Mouse (Mus musculus) heart, embryonic 15.5 days (tissue): ENCODE measurements at regions not wholly inside any gene's neighbourhood (a gene's known extent, or its start where the extent isn't known, plus 50 kb on each side); places are given as distances from the start of the nearest gene placed in this dataset.
A peak's percentile ranks its signal among the peaks of the same experiment; 100 is the strongest.

ENCODE experiments used
- ATAC-seq: fragments of 200-750 bp; cut with Nextera tagmentation; replicated peaks from 2 replicates; pipeline ENCODE4 v1.8.0; 2017; ENCODE audit warnings: low read depth, moderate TSS enrichment; ENCODE audit not compliant: insufficient number of reproducible peaks, insufficient read depth, low FRiP score
- H3K27ac ChIP-seq: fragments of 300-500 bp; sonication (generic); 2 replicates; pipeline ENCODE4 v1.5.1; 2015; ENCODE audit warnings: mild to moderate bottlenecking, inconsistent platforms
- H3K27me3 ChIP-seq: fragments of 300-500 bp; sonication (generic); 2 replicates; pipeline ENCODE4 v1.6.1; 2015; ENCODE audit warnings: inconsistent platforms
- H3K36me3 ChIP-seq: fragments of 300-500 bp; sonication (generic); 2 replicates; pipeline ENCODE4 v1.6.1; 2015; ENCODE audit warnings: mild to moderate bottlenecking, inconsistent platforms
- H3K4me1 ChIP-seq: fragments of 300-500 bp; sonication (generic); replicated peaks from 2 replicates; pipeline ENCODE4 v1.6.1; 2015; ENCODE audit warnings: inconsistent platforms
- H3K4me2 ChIP-seq: fragments of 300-500 bp; sonication (generic); 2 replicates; pipeline ENCODE4 v1.6.1; 2015; ENCODE audit warnings: inconsistent platforms, mild to moderate bottlenecking, moderate library complexity
- H3K4me3 ChIP-seq: fragments of 300-500 bp; sonication (generic); 2 replicates; pipeline ENCODE4 v1.5.1; 2015; ENCODE audit warnings: mild to moderate bottlenecking, inconsistent platforms
- H3K9ac ChIP-seq: fragments of 300-500 bp; sonication (generic); 2 replicates; pipeline ENCODE4 v1.6.1; 2015; ENCODE audit warnings: mild to moderate bottlenecking, inconsistent platforms
- H3K9me3 ChIP-seq: fragments of 300-500 bp; sonication (generic); replicated peaks from 2 replicates; pipeline ENCODE4 v1.6.1; 2016; ENCODE audit warnings: inconsistent platforms
- WGBS: fragments of 180-500 bp; shearing (Covaris S2); methylation state at CpG from one replicate; pipeline ENCODE4 v1.1.7; 2015; ENCODE audit warnings: mixed read lengths; 5-methylcytosine and 5-hydroxymethylcytosine counted together

GRCm38 (mm10) chr1:89207306-89207705, 137.1 kb downstream of the Sh3bp4 start:
- H3K9ac ChIP-seq, result no peak overlapping the region
- no peak overlapping the region for H3K27ac ChIP-seq
- no peaks in the 10 kb centered on the region for H3K27me3 ChIP-seq
- no peaks in the 10 kb centered on the region for H3K4me1 ChIP-seq
- 0% methylated on average over 1 of the region's 1 CpGs for WGBS
- H3K4me3 ChIP-seq, result no peak overlapping the region
- no peak overlapping the region for H3K4me2 ChIP-seq
- no peaks in the 10 kb centered on the region for H3K36me3 ChIP-seq
- H3K9me3 ChIP-seq, result no peaks in the 10 kb centered on the region
- no peak for ATAC-seq

GRCm38 (mm10) chr1:89211116-89211515, 140.9 kb downstream of the Sh3bp4 start:
- Histone ChIP-seq H3K4me1 (no peaks in the 10 kb centered on the region), H3K9ac (no peak overlapping the region), H3K27ac (no peak overlapping the region), H3K36me3 (no peaks in the 10 kb centered on the region), H3K9me3 (no peaks in the 10 kb centered on the region), H3K4me2 (no peak overlapping the region), H3K4me3 (no peak overlapping the region), H3K27me3 (no peaks in the 10 kb centered on the region)
- ATAC-seq, result no peak
- WGBS, result 80% methylated on average over 6 of the region's 6 CpGs

- H3K4me3 ChIP-seq, result no peak overlapping the region
- no peak overlapping the region for H3K27ac ChIP-seq
- no peaks in the 10 kb centered on the region for H3K9me3 ChIP-seq
- no peak for ATAC-seq
- WGBS, result 66% methylated on average over 5 of the region's 5 CpGs
- no peaks in the 10 kb centered on the region for H3K36me3 ChIP-seq
- no peak overlapping the region for H3K4me2 ChIP-seq
- no peaks in the 10 kb centered on the region for H3K27me3 ChIP-seq
- H3K4me1 ChIP-seq, result no peaks in the 10 kb centered on the region; the same call in 1 of the 2 replicates
- H3K9ac ChIP-seq, result no peak overlapping the region
Measured at GRCm38 (mm10) chr1:89228426-89228825, 158.2 kb downstream of the Sh3bp4 start.

- 73% methylated on average over 6 of the region's 6 CpGs for WGBS
- ATAC-seq, result no peak
- H3K4me1 ChIP-seq, result no peaks in the 10 kb centered on the region; the same call in 1 of the 2 replicates
Measured at GRCm38 (mm10) chr1:89231756-89232155, 161.5 kb downstream of the Sh3bp4 start.

GRCm38 (mm10) chr1:89232391-89232790, 162.2 kb downstream of the Sh3bp4 start:
- ATAC-seq, result no peak
- no peaks in the 10 kb centered on the region for H3K36me3 ChIP-seq
- 60% methylated on average over 5 of the region's 5 CpGs for WGBS

More at GRCm38 (mm10) chr1:89231756-89232155, 161.5 kb downstream of the Sh3bp4 start:
- Histone ChIP-seq H3K4me3 (no peak overlapping the region), H3K36me3 (no peaks in the 10 kb centered on the region), H3K27ac (no peak overlapping the region), H3K9me3 (no peaks in the 10 kb centered on the region), H3K4me2 (no peak overlapping the region), H3K9ac (no peak overlapping the region), H3K27me3 (no peaks in the 10 kb centered on the region)

GRCm38 (mm10) chr1:89234895-89235294, 164.7 kb downstream of the Sh3bp4 start:
- Histone ChIP-seq H3K9me3 (no peaks in the 10 kb centered on the region), H3K4me3 (no peak overlapping the region), H3K27ac (no peak overlapping the region), H3K4me2 (no peak overlapping the region), H3K27me3 (peaks cover 3% of the 10 kb centered on the region; the same call in 1 of the 2 replicates), H3K9ac (no peak overlapping the region), H3K36me3 (no peaks in the 10 kb centered on the region), H3K4me1 (no peaks in the 10 kb centered on the region; the same call in 1 of the 2 replicates)
- WGBS, result 39% methylated on average over 8 of the region's 8 CpGs
- no peak for ATAC-seq

More at GRCm38 (mm10) chr1:89232391-89232790, 162.2 kb downstream of the Sh3bp4 start:
- Histone ChIP-seq H3K27me3 (no peaks in the 10 kb centered on the region), H3K4me1 (no peaks in the 10 kb centered on the region; the same call in 1 of the 2 replicates), H3K4me3 (no peak overlapping the region), H3K9ac (no peak overlapping the region), H3K4me2 (no peak overlapping the region), H3K9me3 (no peaks in the 10 kb centered on the region), H3K27ac (no peak overlapping the region)

- 24% methylated on average over 3 of the region's 3 CpGs for whole genome bisulfite sequencing
- H3K4me2 ChIP-seq, result no peak overlapping the region
- H3K36me3 ChIP-seq, result no peaks in the 10 kb centered on the region
- peak; percentile 55; the same call in 1 of the 2 replicates for ATAC-seq
- H3K9me3 ChIP-seq, result no peaks in the 10 kb centered on the region
- H3K27ac ChIP-seq, result no peak overlapping the region
- no peak overlapping the region for H3K9ac ChIP-seq
- H3K27me3 ChIP-seq, result peaks cover 3% of the 10 kb centered on the region; the same call in 1 of the 2 replicates
- H3K4me3 ChIP-seq, result no peak overlapping the region
- H3K4me1 ChIP-seq, result no peaks in the 10 kb centered on the region; the same call in 1 of the 2 replicates
Measured at GRCm38 (mm10) chr1:89235296-89235695, 165.1 kb downstream of the Sh3bp4 start.

- Histone ChIP-seq H3K36me3 (no peaks in the 10 kb centered on the region), H3K27me3 (peaks cover 4% of the 10 kb centered on the region; the same call in 1 of the 2 replicates), H3K4me1 (no peaks in the 10 kb centered on the region), H3K9ac (no peak overlapping the region), H3K27ac (no peak overlapping the region), H3K4me2 (no peak overlapping the region), H3K9me3 (no peaks in the 10 kb centered on the region), H3K4me3 (no peak overlapping the region)
- no peak for ATAC-seq
- 73% methylated on average over 5 of the region's 5 CpGs for WGBS
Measured at GRCm38 (mm10) chr1:89237696-89238095, 167.5 kb downstream of the Sh3bp4 start.

GRCm38 (mm10) chr1:89244598-89244997, 174.4 kb downstream of the Sh3bp4 start:
- H3K9me3 ChIP-seq, result no peaks in the 10 kb centered on the region; the same call in 1 of the 2 replicates
- H3K4me2 ChIP-seq, result no peak overlapping the region
- no peak for ATAC-seq
- H3K36me3 ChIP-seq, result no peaks in the 10 kb centered on the region
- WGBS, result 80% methylated on average over 8 of the region's 8 CpGs
- H3K27me3 ChIP-seq, result 0 out of 2 replicates have a peak, but pooled peaks cover 3% of the 10 kb centered on the region
- no peak overlapping the region for H3K27ac ChIP-seq
- no peak overlapping the region for H3K9ac ChIP-seq
- no peak overlapping the region for H3K4me3 ChIP-seq
- no peaks in the 10 kb centered on the region for H3K4me1 ChIP-seq

- H3K36me3 ChIP-seq, result no peaks in the 10 kb centered on the region
- H3K27me3 ChIP-seq, result 0 out of 2 replicates have a peak, but pooled peaks cover 3% of the 10 kb centered on the region
- H3K4me3 ChIP-seq, result no peak overlapping the region
- no peaks in the 10 kb centered on the region for H3K4me1 ChIP-seq
- ATAC-seq, result no peak
- WGBS, result 56% methylated on average over 11 of the region's 11 CpGs
- no peak overlapping the region for H3K4me2 ChIP-seq
- no peak overlapping the region for H3K27ac ChIP-seq
- H3K9me3 ChIP-seq, result no peaks in the 10 kb centered on the region; the same call in 1 of the 2 replicates
- no peak overlapping the region for H3K9ac ChIP-seq
Measured at GRCm38 (mm10) chr1:89245202-89246003, 175.2 kb downstream of the Sh3bp4 start.

- Histone ChIP-seq H3K27me3 (no peaks in the 10 kb centered on the region), H3K4me1 (no peaks in the 10 kb centered on the region), H3K27ac (no peak overlapping the region), H3K9ac (no peak overlapping the region), H3K9me3 (no peaks in the 10 kb centered on the region; the same call in 1 of the 2 replicates), H3K4me3 (no peak overlapping the region), H3K36me3 (no peaks in the 10 kb centered on the region), H3K4me2 (no peak overlapping the region)
- no peak for ATAC-seq
- WGBS, result 41% methylated on average over 2 of the region's 2 CpGs
Measured at GRCm38 (mm10) chr1:89251753-89252152, 181.5 kb downstream of the Sh3bp4 start.
